Mouse (Mus musculus) liver, adult 2 months (tissue): ENCODE data around the gene Rnf43. TPM values are rescaled to one million over a fixed set of nuclear protein-coding genes. Genes with fewer than 3 reads are reported as not detected.

Source experiments
- DNase-seq: peaks from one replicate; pipeline ENCODE4 v3.0.0-alpha.2; 2011; ENCODE audit warnings: low read depth, low spot score; ENCODE audit errors: extremely low read depth
- H3K27ac ChIP-seq: fragments of 200-500 bp; replicated peaks from 2 replicates; pipeline ENCODE4 v1.5.1; 2012; ENCODE audit warnings: low read depth, mild to moderate bottlenecking, control low read depth, inconsistent platforms, low read length; ENCODE audit not compliant: insufficient read depth
- H3K27me3 ChIP-seq: fragments of 200-500 bp; 2 replicates; pipeline ENCODE4 v1.6.1; 2012; ENCODE audit warnings: mild to moderate bottlenecking, moderate library complexity, low read length, inconsistent platforms; ENCODE audit not compliant: control insufficient read depth, insufficient read depth
- H3K36me3 ChIP-seq: fragments of 200-500 bp; 2 replicates; pipeline ENCODE4 v1.6.1; 2012; ENCODE audit warnings: low read length, inconsistent platforms; ENCODE audit not compliant: control insufficient read depth, insufficient read depth
- H3K4me1 ChIP-seq: fragments of 200-500 bp; 2 replicates; pipeline ENCODE4 v1.6.1; 2011; ENCODE audit warnings: low read length; ENCODE audit not compliant: control insufficient read depth, insufficient read depth
- H3K4me3 ChIP-seq: fragments of 200-500 bp; 2 replicates; pipeline ENCODE4 v1.5.1; 2011; ENCODE audit warnings: low read depth, mild to moderate bottlenecking, control low read depth, low read length, moderate library complexity; ENCODE audit not compliant: insufficient read depth
- H3K79me2 ChIP-seq: fragments of 200-500 bp; 2 replicates; pipeline ENCODE4 v1.6.1; 2012; ENCODE audit warnings: inconsistent platforms, mild to moderate bottlenecking, low read length, moderate library complexity; ENCODE audit not compliant: control insufficient read depth, insufficient read depth
- H3K9ac ChIP-seq: fragments of 200-500 bp; 2 replicates; pipeline ENCODE4 v1.6.1; 2012; ENCODE audit warnings: low read depth, mild to moderate bottlenecking, control low read depth, inconsistent platforms, low read length
- CTCF ChIP-seq: fragments of 200-500 bp; IDR thresholded peaks from 2 replicates; pipeline ENCODE4 v1.5.1; 2011; ENCODE audit warnings: low read depth, low read length, control low read depth
- POLR2A ChIP-seq: fragments of 200-500 bp; IDR thresholded peaks from 2 replicates; pipeline ENCODE4 v1.6.1; 2011; ENCODE audit warnings: low read length, control low read depth; ENCODE audit not compliant: insufficient read depth; ENCODE audit errors: extremely low read depth
- WGBS: fragments of 180-500 bp; shearing (Covaris S2); methylation state at CpG from one replicate; pipeline ENCODE4 v1.1.7; 2018; 5-methylcytosine and 5-hydroxymethylcytosine counted together
- polyA plus RNA-seq: library from polyadenylated mRNA; depleted of rRNA; stranded (reverse); fragments of >200 nt; gene quantifications from 2 replicates; pipeline ENCODE4 v1.2.3, GENCODE M21; 2012; rRNA removed
- total RNA-seq: library from RNA; depleted of rRNA; stranded (reverse); fragments of >200 nt; gene quantifications from 2 replicates; pipeline ENCODE4 v1.2.3, GENCODE M21; 2014; rRNA removed

Gene Rnf43
- total and polyA plus RNA-seq, 2 experiments = 14.1 to 19.5 TPM

- Histone ChIP-seq H3K36me3 (no peaks in the 10 kb centered on the region), H3K4me1 (no peaks in the 10 kb centered on the region), H3K4me3 (no peak overlapping the region), H3K9ac (no peak overlapping the region), H3K27ac (no peak overlapping the region), H3K27me3 (no peaks in the 10 kb centered on the region), H3K79me2 (no peaks in the 10 kb centered on the region)
- TF ChIP-seq CTCF (peak; percentile 97), POLR2A (no peak)
- 44% methylated on average over 3 of the region's 3 CpGs for WGBS
- peak; percentile 37 for DNase-seq
These were observed 108.5 kb downstream of the Rnf43 start for GRCm38 (mm10) chr11:87770989-87771388.

DNA sequence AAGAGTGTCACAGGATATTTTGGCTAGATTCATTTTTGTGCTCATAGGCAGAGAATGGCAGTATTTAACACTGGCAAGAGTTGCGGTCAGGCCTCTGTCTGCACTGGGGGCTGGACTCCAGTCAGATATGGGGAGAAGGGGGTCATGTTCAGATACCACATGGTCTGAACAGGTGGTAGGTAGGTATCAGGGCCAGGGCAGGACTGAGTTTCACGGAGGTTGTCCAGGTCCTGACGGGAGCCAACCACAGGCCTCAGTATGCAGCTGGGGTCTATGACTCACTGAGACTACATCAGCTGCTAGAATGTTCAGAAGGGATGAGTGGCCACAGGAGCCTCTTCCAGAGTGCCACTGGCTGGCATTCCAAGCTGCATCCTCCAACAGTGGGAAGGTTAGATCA, 109.8 kb downstream of the Rnf43 start:
- Histone ChIP-seq H3K9ac (no peak overlapping the region), H3K36me3 (no peaks in the 10 kb centered on the region), H3K4me1 (no peaks in the 10 kb centered on the region), H3K79me2 (no peaks in the 10 kb centered on the region), H3K27ac (no peak overlapping the region), H3K27me3 (no peaks in the 10 kb centered on the region), H3K4me3 (no peak overlapping the region)
- no peak for TF ChIP-seq CTCF
- no peak for TF ChIP-seq POLR2A
- DNase-seq = no peak
- 91% methylated on average over 3 of the region's 3 CpGs for WGBS

DNA sequence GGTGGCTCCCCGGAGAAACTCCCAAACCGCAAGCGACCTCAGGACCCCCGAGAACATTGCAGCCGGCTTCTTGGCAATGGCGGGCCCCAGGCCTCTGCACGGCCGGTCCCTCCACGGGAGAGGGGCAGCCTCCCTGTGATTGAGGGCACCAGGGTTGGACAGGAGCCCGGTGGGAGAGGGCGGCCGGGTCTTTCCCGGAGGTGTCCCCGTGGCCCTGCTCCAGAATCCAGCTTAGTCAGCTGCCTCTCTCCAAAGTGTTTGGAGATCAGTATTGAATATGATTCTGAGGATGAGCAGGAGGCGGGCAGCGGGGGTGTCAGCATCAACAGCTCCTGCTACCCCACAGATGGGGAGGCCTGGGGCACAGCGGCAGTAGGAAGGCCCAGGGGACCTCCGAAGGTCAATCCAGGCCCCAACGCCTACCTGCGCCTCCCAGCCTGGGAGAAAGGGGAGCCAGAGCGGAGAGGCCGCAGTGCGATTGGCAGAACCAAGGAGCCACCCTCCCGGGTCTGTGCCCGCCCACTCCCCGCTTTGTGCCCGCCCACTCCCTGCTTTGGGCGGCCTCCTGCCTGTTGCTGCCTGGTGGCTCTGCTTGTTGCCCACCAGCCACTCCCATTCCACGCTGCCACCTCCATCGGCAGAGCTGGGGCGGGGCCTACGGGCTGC, 115.7 kb downstream of the Rnf43 start:
- Histone ChIP-seq H3K36me3 (no peaks in the 10 kb centered on the region), H3K27me3 (no peaks in the 10 kb centered on the region), H3K4me3 (peak overlapping the region; percentile 39; the same call in 1 of the 2 replicates), H3K4me1 (peaks cover 2% of the 10 kb centered on the region), H3K79me2 (no peaks in the 10 kb centered on the region), H3K27ac (no peak overlapping the region), H3K9ac (0 out of 2 replicates have a peak overlapping the region, but pooled peaks have one; percentile 38)
- peak; percentile 25 for DNase-seq
- WGBS = 16% methylated on average over 32 of the region's 32 CpGs
- TF ChIP-seq CTCF = no peak
- TF ChIP-seq POLR2A = no peak

DNA sequence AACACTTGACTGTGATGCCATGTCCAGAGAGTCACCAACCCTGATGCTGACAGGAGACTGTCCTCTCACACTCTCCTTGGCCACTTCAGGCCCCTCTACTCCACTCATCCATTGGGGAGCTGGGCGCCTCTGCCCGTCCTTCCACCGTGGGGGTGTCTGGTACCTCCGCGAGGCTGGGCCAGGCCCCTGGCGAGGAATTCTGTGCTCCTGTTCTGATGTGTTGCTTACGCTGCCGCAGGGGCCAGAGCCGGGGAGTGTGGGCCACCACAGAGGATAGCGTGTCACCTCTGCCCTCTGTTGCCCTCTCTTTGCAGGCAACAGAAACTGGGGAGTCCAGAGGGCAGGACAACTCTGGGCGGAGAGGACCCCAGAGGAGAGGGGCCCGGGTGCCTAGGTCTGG, 116.4 kb downstream of the Rnf43 start:
- no peak overlapping the region for H3K27ac ChIP-seq
- H3K36me3 ChIP-seq = no peaks in the 10 kb centered on the region
- TF ChIP-seq CTCF (no peak), POLR2A (no peak)
- peak overlapping the region; percentile 39; the same call in 1 of the 2 replicates for H3K4me3 ChIP-seq
- peaks cover 2% of the 10 kb centered on the region for H3K4me1 ChIP-seq
- H3K79me2 ChIP-seq = no peaks in the 10 kb centered on the region
- WGBS = 40% methylated on average over 12 of the region's 12 CpGs
- no peak overlapping the region for H3K9ac ChIP-seq
- no peaks in the 10 kb centered on the region for H3K27me3 ChIP-seq
- no peak for DNase-seq

DNA sequence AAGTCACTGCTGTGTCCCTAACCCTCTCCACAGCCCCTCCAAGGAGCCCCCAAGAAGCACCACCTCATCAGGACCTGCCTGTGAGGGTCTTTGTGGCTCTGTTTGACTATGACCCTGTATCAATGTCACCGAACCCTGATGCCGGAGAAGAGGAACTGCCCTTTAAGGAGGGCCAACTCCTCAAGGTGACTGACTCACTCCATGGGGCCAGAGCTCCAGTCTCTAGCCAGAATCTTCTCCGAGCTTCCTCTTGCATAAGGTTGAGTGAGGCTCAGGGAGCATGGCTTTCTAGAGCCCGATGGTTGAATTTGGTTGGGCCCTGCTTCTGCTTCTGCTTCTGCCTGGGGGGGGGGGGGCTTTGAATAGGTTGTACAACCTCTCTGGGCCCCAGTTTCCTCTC, 116.9 kb downstream of the Rnf43 start:
- WGBS = 86% methylated on average over 4 of the region's 4 CpGs
- no peak for DNase-seq

DNA sequence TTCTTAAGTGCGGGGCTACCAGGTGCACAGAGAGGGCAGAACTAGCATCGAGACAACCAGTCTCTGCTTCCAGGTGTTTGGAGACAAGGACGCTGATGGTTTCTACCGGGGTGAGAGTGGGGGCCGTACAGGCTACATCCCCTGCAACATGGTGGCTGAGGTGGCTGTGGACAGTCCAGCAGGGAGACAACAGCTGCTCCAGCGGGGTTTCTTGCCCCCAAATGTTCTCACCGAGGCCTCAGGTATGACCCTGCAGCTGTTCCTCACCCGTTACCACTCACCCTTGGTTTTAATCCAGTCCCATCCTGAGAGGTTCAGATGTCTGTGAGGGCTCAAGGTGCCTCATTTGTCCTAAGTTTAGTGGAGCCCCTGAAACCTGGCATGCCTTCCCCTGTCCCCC, 117.6 kb downstream of the Rnf43 start:
- H3K36me3 ChIP-seq = no peaks in the 10 kb centered on the region
- DNase-seq = no peak
- TF ChIP-seq POLR2A (no peak), CTCF (no peak)
- H3K4me1 ChIP-seq = peaks cover 2% of the 10 kb centered on the region
- no peak overlapping the region for H3K4me3 ChIP-seq
- H3K27ac ChIP-seq = no peak overlapping the region
- H3K9ac ChIP-seq = no peak overlapping the region
- 83% methylated on average over 8 of the region's 8 CpGs for WGBS
- H3K27me3 ChIP-seq = no peaks in the 10 kb centered on the region
- H3K79me2 ChIP-seq = no peaks in the 10 kb centered on the region

More for the DNA sequence above, 116.9 kb downstream of the Rnf43 start:
- no peak overlapping the region for H3K4me3 ChIP-seq
- H3K79me2 ChIP-seq = no peaks in the 10 kb centered on the region
- H3K9ac ChIP-seq = no peak overlapping the region
- H3K27ac ChIP-seq = no peak overlapping the region
- peaks cover 2% of the 10 kb centered on the region for H3K4me1 ChIP-seq
- H3K27me3 ChIP-seq = no peaks in the 10 kb centered on the region
- TF ChIP-seq POLR2A (no peak), CTCF (no peak)
- no peaks in the 10 kb centered on the region for H3K36me3 ChIP-seq

Other genes with a start within 250 kb of the Rnf43 start
- not detected in 2 replicates for gene Gm11492, start 96.1 kb upstream of the Rnf43 start, total RNA-seq
- 0.04 TPM in 1 of 2 replicates, not detected in the other for gene Gm11492, start 96.1 kb upstream of the Rnf43 start, polyA plus RNA-seq
- gene Sept4, start 93.8 kb upstream of the Rnf43 start, total RNA-seq = 10.8 and 11.5 TPM in 2 replicates
- 10.8 and 11.7 TPM in 2 replicates for gene Sept4, start 93.8 kb upstream of the Rnf43 start, polyA plus RNA-seq
- gene Mtmr4, start 70.6 kb upstream of the Rnf43 start, total RNA-seq = 13.4 and 18.6 TPM in 2 replicates
- 18.1 and 22.9 TPM in 2 replicates for gene Mtmr4, start 70.6 kb upstream of the Rnf43 start, polyA plus RNA-seq
- gene Hsf5, start 45.6 kb upstream of the Rnf43 start, total RNA-seq = 0.07 and 0.09 TPM in 2 replicates
- 0.05 TPM in 1 of 2 replicates, not detected in the other for gene Hsf5, start 45.6 kb upstream of the Rnf43 start, polyA plus RNA-seq
- 59.9 and 63.8 TPM in 2 replicates for gene Supt4a, start 74.8 kb downstream of the Rnf43 start, total RNA-seq
- gene Supt4a, start 74.8 kb downstream of the Rnf43 start, polyA plus RNA-seq = 41.9 and 46.5 TPM in 2 replicates
- gene Tspoap1, start 97.8 kb downstream of the Rnf43 start, total RNA-seq = 0.09 and 1.1 TPM in 2 replicates
- 0.26 and 0.37 TPM in 2 replicates for gene Tspoap1, start 97.8 kb downstream of the Rnf43 start, polyA plus RNA-seq
- not detected in 2 replicates for gene Mpo, start 130.9 kb downstream of the Rnf43 start, total RNA-seq
- gene Mpo, start 130.9 kb downstream of the Rnf43 start, polyA plus RNA-seq = 0.06 TPM in 1 of 2 replicates, not detected in the other
- not detected in 2 replicates for gene Lpo, start 165.6 kb downstream of the Rnf43 start, total RNA-seq
- not detected in 2 replicates for gene Lpo, start 165.6 kb downstream of the Rnf43 start, polyA plus RNA-seq
- gene Mks1, start 190.5 kb downstream of the Rnf43 start, total RNA-seq = 1.2 and 2.1 TPM in 2 replicates
- gene Mks1, start 190.5 kb downstream of the Rnf43 start, polyA plus RNA-seq = 2.8 and 3.2 TPM in 2 replicates
- gene Epx, start 212.8 kb downstream of the Rnf43 start, total RNA-seq = not detected in 2 replicates
- not detected in 2 replicates for gene Epx, start 212.8 kb downstream of the Rnf43 start, polyA plus RNA-seq
- not detected in 2 replicates for gene Olfr462, start 229.5 kb downstream of the Rnf43 start, total RNA-seq
- not detected in 2 replicates for gene Olfr462, start 229.5 kb downstream of the Rnf43 start, polyA plus RNA-seq
- not detected in 2 replicates for gene Olfr463, start 234.7 kb downstream of the Rnf43 start, total RNA-seq
- gene Olfr463, start 234.7 kb downstream of the Rnf43 start, polyA plus RNA-seq = not detected in 2 replicates